Mouse (Mus musculus) limb, embryonic 12.5 days (tissue): Measurements from ENCODE around the gene Nktr. TPM values are rescaled to one million over a fixed set of nuclear protein-coding genes. Genes with fewer than 3 reads are reported as not detected.

Experiments used
- ATAC-seq: fragments of 200-750 bp; cut with Nextera tagmentation; 2 replicates; pipeline ENCODE4 v1.8.0; 2017; ENCODE audit warnings: low read depth, moderate TSS enrichment; ENCODE audit not compliant: insufficient number of reproducible peaks, insufficient read depth, low FRiP score, low TSS enrichment
- H3K27ac ChIP-seq: fragments of 300-500 bp; sonication (generic); 2 replicates; pipeline ENCODE4 v1.5.1; 2016; ENCODE audit warnings: mild to moderate bottlenecking, moderate library complexity
- H3K27me3 ChIP-seq: fragments of 300-500 bp; sonication (generic); 2 replicates; pipeline ENCODE4 v1.6.1; 2016; ENCODE audit warnings: mild to moderate bottlenecking, moderate library complexity
- H3K36me3 ChIP-seq: fragments of 300-500 bp; sonication (generic); 2 replicates; pipeline ENCODE4 v1.6.1; 2016; ENCODE audit warnings: mild to moderate bottlenecking, moderate library complexity
- H3K4me1 ChIP-seq: fragments of 300-500 bp; sonication (generic); replicated peaks from 2 replicates; pipeline ENCODE4 v1.6.1; 2016
- H3K4me2 ChIP-seq: fragments of 300-500 bp; sonication (generic); 2 replicates; pipeline ENCODE4 v1.6.1; 2016; ENCODE audit warnings: mild to moderate bottlenecking, moderate library complexity
- H3K4me3 ChIP-seq: fragments of 300-500 bp; sonication (generic); replicated peaks from 2 replicates; pipeline ENCODE4 v1.5.1; 2016; ENCODE audit warnings: mild to moderate bottlenecking
- H3K9ac ChIP-seq: fragments of 300-500 bp; sonication (generic); replicated peaks from 2 replicates; pipeline ENCODE4 v1.6.1; 2016; ENCODE audit warnings: mild to moderate bottlenecking, moderate library complexity
- H3K9me3 ChIP-seq: fragments of 300-500 bp; sonication (generic); 2 replicates; pipeline ENCODE4 v1.6.1; 2016; ENCODE audit warnings: mild to moderate bottlenecking, moderate library complexity
- WGBS: fragments of 180-500 bp; shearing (Covaris S2); methylation state at CpG from one replicate; pipeline ENCODE4 v1.1.7; 2016; 5-methylcytosine and 5-hydroxymethylcytosine counted together
- polyA plus RNA-seq: library from polyadenylated mRNA; unstranded; fragments of >200 nt; fragmentation: Nextera tagmentation; extraction: Ambion mirVana; gene quantifications from 2 replicates; pipeline ENCODE4 v1.2.1, GENCODE M21; 2016

Gene Nktr
- polyA plus RNA-seq, 1 experiment from 2014 or later: 71.5 TPM

GRCm38 (mm10) chr9:121682037-121682680, 36.8 kb upstream of the Nktr start:
- 77% methylated on average over 18 of the region's 18 CpGs for WGBS
- Histone ChIP-seq H3K27ac (no peak overlapping the region), H3K36me3 (peaks cover 44% of the 10 kb centered on the region), H3K4me1 (0 out of 2 replicates have a peak, but pooled peaks cover 10% of the 10 kb centered on the region), H3K4me3 (no peak overlapping the region), H3K27me3 (peaks cover 12% of the 10 kb centered on the region; the same call in 1 of the 2 replicates), H3K9ac (no peak overlapping the region), H3K4me2 (no peak overlapping the region), H3K9me3 (no peaks in the 10 kb centered on the region)
- ATAC-seq: no peak

- Histone ChIP-seq H3K4me1 (0 out of 2 replicates have a peak, but pooled peaks cover 7% of the 10 kb centered on the region), H3K4me2 (no peak overlapping the region), H3K36me3 (peaks cover 68% of the 10 kb centered on the region), H3K9me3 (no peaks in the 10 kb centered on the region), H3K9ac (no peak overlapping the region), H3K27ac (no peak overlapping the region), H3K27me3 (peaks cover 2% of the 10 kb centered on the region; the same call in 1 of the 2 replicates), H3K4me3 (no peak overlapping the region)
- no peak for ATAC-seq
- WGBS: 79% methylated on average over 7 of the region's 7 CpGs
Observed at GRCm38 (mm10) chr9:121684702-121685101, 34.3 kb upstream of the Nktr start.

GRCm38 (mm10) chr9:121690200-121690651, 28.7 kb upstream of the Nktr start:
- Histone ChIP-seq H3K9ac (no peak overlapping the region), H3K27ac (no peak overlapping the region), H3K4me1 (no peaks in the 10 kb centered on the region), H3K27me3 (no peaks in the 10 kb centered on the region), H3K4me2 (no peak overlapping the region), H3K9me3 (no peaks in the 10 kb centered on the region), H3K36me3 (peaks cover 83% of the 10 kb centered on the region), H3K4me3 (no peak overlapping the region)
- 83% methylated on average over 15 of the region's 15 CpGs for WGBS
- no peak for ATAC-seq

- H3K4me3 ChIP-seq: no peak overlapping the region
- H3K4me2 ChIP-seq: no peak overlapping the region
- peaks cover 82% of the 10 kb centered on the region for H3K36me3 ChIP-seq
- no peak overlapping the region for H3K27ac ChIP-seq
- no peak for ATAC-seq
- no peak overlapping the region for H3K9ac ChIP-seq
- H3K4me1 ChIP-seq: no peaks in the 10 kb centered on the region
- H3K27me3 ChIP-seq: no peaks in the 10 kb centered on the region
- WGBS: 90% methylated on average over 7 of the region's 7 CpGs
- no peaks in the 10 kb centered on the region for H3K9me3 ChIP-seq
Observed at GRCm38 (mm10) chr9:121690734-121691133, 28.2 kb upstream of the Nktr start.

GRCm38 (mm10) chr9:121694736-121695135, 24.2 kb upstream of the Nktr start:
- Histone ChIP-seq H3K4me3 (no peak overlapping the region), H3K36me3 (peaks cover 75% of the 10 kb centered on the region), H3K9me3 (peaks cover 7% of the 10 kb centered on the region; the same call in 1 of the 2 replicates), H3K27ac (no peak overlapping the region), H3K27me3 (no peaks in the 10 kb centered on the region), H3K9ac (no peak overlapping the region), H3K4me2 (no peak overlapping the region), H3K4me1 (no peaks in the 10 kb centered on the region)
- no peak for ATAC-seq
- 72% methylated on average over 12 of the region's 12 CpGs for WGBS

GRCm38 (mm10) chr9:121696626-121697025, 22.3 kb upstream of the Nktr start:
- Histone ChIP-seq H3K27me3 (no peaks in the 10 kb centered on the region), H3K27ac (no peak overlapping the region), H3K36me3 (peaks cover 62% of the 10 kb centered on the region), H3K9ac (no peak overlapping the region), H3K4me2 (no peak overlapping the region), H3K4me1 (no peaks in the 10 kb centered on the region), H3K4me3 (no peak overlapping the region), H3K9me3 (peaks cover 7% of the 10 kb centered on the region; the same call in 1 of the 2 replicates)
- no peak for ATAC-seq
- 95% methylated on average over 9 of the region's 9 CpGs for WGBS

GRCm38 (mm10) chr9:121697150-121698049, 21.6 kb upstream of the Nktr start:
- Histone ChIP-seq H3K9me3 (peaks cover 7% of the 10 kb centered on the region; the same call in 1 of the 2 replicates), H3K36me3 (peaks cover 54% of the 10 kb centered on the region), H3K4me1 (no peaks in the 10 kb centered on the region), H3K9ac (no peak overlapping the region), H3K4me2 (no peak overlapping the region), H3K27ac (no peak overlapping the region), H3K27me3 (no peaks in the 10 kb centered on the region), H3K4me3 (no peak overlapping the region)
- ATAC-seq: peak; percentile 37; the same call in 1 of the 2 replicates
- 100% methylated on average over 1 of the region's 1 CpGs for WGBS

GRCm38 (mm10) chr9:121704261-121704645, 14.7 kb upstream of the Nktr start:
- no peaks in the 10 kb centered on the region for H3K27me3 ChIP-seq
- H3K4me2 ChIP-seq: peak overlapping the region; percentile 82
- H3K27ac ChIP-seq: no peak overlapping the region
- H3K9ac ChIP-seq: peak overlapping the region; percentile 79
- ATAC-seq: 0 out of 2 replicates have a peak, but pooled peaks have one; percentile 18
- H3K4me3 ChIP-seq: peak overlapping the region; percentile 87
- peaks cover 20% of the 10 kb centered on the region for H3K4me1 ChIP-seq
- H3K36me3 ChIP-seq: peaks cover 9% of the 10 kb centered on the region
- 36% methylated on average over 11 of the region's 11 CpGs for WGBS
- H3K9me3 ChIP-seq: no peaks in the 10 kb centered on the region

- Histone ChIP-seq H3K27me3 (no peaks in the 10 kb centered on the region), H3K36me3 (0 out of 2 replicates have a peak, but pooled peaks cover 4% of the 10 kb centered on the region), H3K9ac (peak within 1 kb of the TSS; percentile 79), H3K4me3 (peak within 1 kb of the TSS; percentile 87), H3K4me2 (peak within 1 kb of the TSS; percentile 82), H3K27ac (peak within 1 kb of the TSS; percentile 47), H3K9me3 (no peaks in the 10 kb centered on the region), H3K4me1 (peaks cover 23% of the 10 kb centered on the region)
- peak; percentile 93 for ATAC-seq
- 2% methylated on average over 69 of the region's 69 CpGs for WGBS
Observed at GRCm38 (mm10) chr9:121704646-121705625, 14.0 kb upstream of the Nktr start, which contains the start of gene Sec22c. TSS of gene Sec22c (minus strand) at chr9:121705490.

GRCm38 (mm10) chr9:121706029-121706675, 12.8 kb upstream of the Nktr start:
- Histone ChIP-seq H3K4me1 (peaks cover 28% of the 10 kb centered on the region), H3K27me3 (no peaks in the 10 kb centered on the region), H3K27ac (no peak overlapping the region), H3K36me3 (no peaks in the 10 kb centered on the region), H3K4me3 (no peak overlapping the region), H3K4me2 (0 out of 2 replicates have a peak overlapping the region, but pooled peaks have one; percentile 82), H3K9ac (no peak overlapping the region), H3K9me3 (no peaks in the 10 kb centered on the region)
- WGBS: 74% methylated on average over 6 of the region's 6 CpGs
- ATAC-seq: no peak
